Mouse (Mus musculus) olfactory bulb, adult 2 months (tissue): ENCODE data around the gene Zfp870.

Experiments
- CTCF ChIP-seq: fragments of 200-500 bp; IDR thresholded peaks from 2 replicates; pipeline ENCODE4 v1.5.1; 2012; ENCODE audit warnings: low read depth, mild to moderate bottlenecking, low read length, moderate library complexity; ENCODE audit not compliant: insufficient read depth
- POLR2A ChIP-seq: fragments of 200-500 bp; IDR thresholded peaks from 2 replicates; pipeline ENCODE4 v1.6.1; 2012; ENCODE audit warnings: mild to moderate bottlenecking, low read depth, low read length, moderate library complexity; ENCODE audit not compliant: insufficient read depth

- TF ChIP-seq POLR2A = no peak
- no peak for TF ChIP-seq CTCF
Measured at GRCm38 (mm10) chr17:32893901-32894300, 2.5 kb upstream of the Zfp870 start.
